Mouse (Mus musculus) cerebellum, adult 11-12 months (tissue): ENCODE measurements around the gene Fzd7.

Source experiments
- DNase-seq: peaks from one replicate; pipeline ENCODE4 v3.0.0; 2022

Gene Fzd7

DNA sequence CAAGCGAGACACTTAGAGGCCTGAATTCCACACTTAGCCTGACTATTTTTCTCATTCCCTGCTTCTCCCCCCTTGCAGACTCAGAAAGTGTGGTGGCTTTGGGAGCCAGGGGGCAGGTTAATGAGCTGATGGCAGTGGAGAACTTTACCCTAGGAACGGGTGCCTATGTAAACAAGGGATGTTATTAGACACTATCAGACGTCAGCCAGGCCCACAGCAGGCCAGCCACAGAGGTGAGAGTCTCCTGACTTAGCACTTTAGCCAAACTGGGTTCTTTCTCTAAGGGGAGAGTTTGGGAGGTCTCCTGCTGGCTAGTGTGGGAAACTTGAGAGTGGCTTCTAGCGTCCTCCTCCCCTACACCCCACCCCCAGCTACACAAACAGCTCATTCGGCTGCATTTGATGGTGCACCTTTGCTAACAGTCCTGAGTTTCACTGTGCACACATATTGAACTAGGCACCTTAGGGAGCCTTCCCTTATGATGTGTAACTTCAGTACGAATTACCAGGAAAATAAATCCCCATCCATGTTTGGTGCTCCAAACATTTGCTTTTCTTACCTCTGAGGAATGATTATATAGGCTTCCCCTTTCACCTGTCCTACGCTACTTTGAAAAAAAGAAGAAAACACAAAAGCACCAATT, 21.6 kb downstream of the Fzd7 start:
- DNase-seq, result no peak

DNA sequence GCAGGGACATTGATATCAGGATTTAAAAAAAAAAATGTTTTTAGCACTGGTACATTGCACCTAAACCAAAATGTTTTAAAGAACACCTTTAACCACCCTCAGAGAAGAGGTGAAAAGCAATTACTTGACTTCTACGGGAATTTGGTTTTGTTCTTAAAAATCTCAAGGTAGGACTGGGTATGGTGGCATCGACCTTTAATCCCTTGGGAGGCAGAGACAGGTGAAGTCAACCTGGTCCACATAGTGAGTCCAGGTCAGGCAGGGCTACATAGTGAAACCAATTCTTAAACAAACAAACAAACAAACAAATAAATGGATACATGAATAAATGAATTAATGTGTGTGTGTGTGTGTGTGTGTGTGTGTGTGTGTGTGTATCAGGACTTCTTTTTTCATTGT, 22.1 kb downstream of the Fzd7 start:
- DNase-seq, result no peak

DNA sequence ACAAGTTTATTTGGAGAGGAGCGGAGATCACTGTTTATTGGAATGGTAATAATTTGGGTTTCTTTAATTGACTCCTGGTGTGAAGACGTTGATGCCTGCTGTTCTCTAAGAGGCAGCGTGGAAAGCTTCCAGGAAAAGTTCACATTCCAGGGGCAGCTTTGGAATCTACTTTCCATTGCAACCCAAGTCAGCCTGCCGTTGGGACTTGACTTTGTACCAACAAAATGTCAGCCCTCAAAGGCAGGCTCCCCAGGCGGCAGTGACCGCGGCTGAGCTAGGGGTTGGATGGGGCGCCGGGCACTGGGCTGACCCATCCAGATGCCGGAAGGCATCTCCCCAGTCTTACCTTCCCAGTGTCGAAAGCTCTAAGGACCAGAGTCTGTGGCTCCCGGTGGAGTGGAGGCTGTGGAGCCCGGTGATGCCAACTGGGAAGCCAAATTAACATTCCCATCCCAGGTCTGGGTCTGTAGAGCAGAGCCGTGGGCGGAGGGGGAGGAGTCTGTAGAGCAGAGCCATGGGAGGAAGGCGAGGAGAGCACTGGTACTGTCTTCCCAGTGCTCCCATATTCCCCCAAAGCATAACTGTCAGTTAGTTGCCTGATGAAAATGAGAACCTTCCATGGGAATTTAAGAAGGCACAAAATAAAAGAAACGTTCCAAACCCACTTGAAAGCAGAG, 26.4 kb downstream of the Fzd7 start:
- DNase-seq, result no peak

DNA sequence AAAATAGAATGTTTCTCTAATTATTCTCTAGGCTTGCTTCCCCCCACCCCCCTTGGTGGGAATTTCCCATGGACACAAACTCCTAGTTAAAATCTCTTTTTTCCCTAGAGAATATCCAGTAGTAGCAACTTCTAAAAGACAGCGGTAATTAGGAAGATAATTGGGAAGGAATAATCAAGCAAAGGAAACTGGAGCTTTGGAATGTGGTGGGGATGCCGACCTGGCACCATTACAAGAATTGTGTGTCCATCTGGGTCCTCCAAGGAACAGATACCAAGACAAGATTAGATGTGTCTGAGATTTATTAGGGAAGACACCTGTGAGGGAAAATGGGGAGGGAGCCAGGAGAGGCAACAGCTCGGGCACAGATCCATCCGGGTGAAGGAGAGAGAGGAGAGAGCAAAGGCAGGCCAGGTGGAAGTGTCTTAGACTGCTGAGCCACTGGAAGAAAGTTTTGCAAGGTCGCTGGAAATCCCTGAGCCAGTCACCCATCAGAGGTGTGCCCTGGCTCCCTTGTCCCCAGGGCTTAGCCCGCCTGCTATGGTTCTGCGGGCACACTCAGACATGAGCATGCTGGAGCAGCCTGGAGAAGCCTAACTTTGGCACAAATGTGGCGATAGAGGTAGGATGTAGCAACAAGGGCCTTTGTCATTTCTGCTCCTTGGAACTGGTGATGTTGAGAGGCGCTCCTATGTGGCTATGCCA, 29.5 kb downstream of the Fzd7 start:
- DNase-seq, result no peak

DNA sequence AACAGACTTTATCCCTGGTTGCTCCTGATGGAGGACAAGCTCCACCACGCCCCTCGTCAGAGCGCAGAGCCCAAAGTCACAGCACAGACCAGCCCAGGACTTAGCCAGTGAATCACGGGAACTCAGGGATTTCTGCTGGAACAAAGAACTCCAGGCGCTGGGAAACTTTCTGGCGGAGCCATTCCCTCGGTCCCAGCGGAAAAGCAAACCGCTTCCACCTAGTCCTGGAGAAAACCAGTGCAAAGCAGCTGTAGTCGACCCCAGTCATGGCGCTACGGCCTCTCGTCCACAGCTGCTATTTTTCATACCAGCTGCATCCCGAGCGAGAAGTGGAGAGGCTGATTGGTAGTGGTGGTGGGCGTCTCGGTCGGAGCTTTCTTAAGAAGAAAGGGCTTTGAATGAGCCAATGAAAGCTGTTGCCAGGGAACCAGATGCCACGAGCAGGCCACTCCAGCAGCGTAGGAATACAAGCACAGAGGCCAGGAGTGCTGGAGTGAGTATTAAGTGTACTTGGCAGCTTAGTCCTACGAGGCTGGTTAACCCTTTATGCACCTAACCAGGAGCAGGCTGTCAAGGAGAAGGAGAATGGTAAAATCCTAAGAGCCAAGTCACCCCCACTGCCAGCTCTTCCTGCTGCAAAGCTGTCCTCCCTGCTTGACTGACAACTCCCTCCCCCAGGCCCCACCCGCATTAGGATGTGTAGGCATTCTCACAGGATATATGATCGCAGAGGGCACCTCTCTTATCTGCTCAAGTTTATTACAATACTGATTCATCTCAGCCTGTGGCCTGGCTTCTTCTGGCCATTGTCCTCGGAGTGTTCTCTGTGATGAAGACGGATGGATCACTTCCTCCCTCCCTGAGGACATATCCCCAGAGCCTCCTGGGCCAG, 34.0 kb downstream of the Fzd7 start, which contains the start of gene Gm973:
Gene Gm973 (plus strand): TSS at position 239 of the 892 bp plus-strand sequence.
- no peak for DNase-seq

DNA sequence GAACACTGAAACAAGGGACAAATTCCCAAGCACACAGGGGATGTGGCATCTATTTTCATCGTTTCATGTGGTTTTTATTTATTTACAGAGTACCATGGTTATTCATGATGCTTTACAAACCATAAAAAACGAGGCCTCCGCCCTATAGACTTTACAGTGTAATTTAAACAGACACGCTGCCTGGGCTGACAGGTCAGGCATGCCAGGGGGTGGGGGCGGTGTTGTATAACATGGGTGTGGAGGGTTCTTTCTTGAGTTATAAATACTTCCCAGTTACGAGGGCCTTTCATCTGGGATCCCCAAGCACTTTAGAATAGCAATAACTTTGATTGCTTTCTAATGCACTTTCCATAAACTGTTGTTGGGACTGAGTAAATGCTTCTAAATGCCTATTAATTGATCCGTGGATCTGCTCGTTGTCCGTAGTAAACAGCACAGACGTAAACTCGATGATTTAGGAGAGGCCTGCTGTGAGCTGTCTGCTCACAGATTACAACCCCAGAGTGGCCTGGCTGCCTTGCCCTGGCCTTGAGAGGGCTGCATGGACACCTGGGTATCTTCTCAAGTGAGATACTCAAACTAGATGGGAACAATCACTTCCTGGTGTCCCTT, 38.1 kb downstream of the Fzd7 start:
- no peak for DNase-seq

DNA sequence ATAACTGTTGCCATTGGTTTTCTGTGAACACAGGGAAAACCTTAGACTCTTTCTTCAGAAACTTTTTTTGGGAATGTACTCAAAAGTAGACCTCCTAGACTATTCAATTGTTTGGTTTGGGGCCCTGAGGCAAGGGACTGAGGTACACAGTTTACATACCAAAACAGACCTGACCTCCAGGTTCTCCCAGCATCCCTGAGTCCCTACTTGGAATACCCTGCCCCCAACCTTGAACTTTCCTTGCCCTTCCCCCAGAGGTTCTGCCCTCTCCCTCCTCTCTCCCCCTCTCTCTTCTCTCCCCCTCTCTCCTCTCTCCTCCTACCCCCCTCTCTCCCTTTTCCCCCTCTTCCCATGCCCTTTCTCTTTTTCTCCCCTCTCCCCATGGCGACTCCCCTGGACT, 40.2 kb downstream of the Fzd7 start:
- DNase-seq, result no peak

DNA sequence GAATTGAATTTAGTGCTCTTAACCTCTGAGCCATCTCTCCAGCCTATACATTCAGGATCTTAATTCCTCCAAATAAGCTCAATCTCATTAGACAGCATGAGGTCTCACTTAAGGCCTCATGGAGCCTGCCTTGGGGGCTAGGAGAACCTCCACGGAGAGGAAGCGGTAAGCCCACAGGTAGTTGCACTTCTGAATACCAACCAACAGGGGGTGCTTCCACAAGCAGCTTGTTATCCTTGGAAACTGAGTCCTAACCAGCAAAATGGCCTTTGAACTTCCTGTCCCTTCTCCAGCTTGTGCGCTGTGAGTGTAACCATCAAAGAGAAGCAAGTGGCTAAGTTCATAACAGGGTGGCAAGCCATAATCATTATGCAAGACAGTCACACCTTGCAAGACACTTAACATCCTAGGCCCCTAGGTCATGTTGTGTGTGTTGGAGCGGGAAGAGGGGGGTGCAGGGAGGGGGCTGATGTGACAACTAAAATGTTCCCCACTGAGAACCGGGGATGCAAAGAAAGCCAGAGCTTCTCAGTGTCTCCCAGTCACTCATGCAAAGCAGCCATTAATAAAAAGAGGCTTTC, 41.2 kb downstream of the Fzd7 start:
- DNase-seq, result no peak

DNA sequence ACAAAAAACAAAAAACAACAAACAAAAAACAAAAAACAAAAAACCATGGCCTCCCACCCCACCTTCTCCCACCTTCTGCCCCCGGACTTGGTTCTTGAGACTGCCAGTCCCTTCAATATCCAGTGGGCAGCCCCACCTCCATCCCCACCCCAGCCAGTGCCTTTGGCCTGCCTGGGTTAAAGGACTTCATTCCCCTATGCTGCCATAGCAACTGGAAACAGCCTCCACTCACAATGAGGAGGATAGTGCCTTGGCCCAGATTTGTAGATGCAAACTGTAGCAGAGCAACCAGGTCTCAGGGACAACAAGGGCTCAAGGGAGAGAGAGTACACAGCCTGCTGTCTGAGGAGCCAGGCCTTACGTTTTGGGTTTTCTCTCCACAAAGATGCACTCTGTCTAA, 41.8 kb downstream of the Fzd7 start:
- no peak for DNase-seq

DNA sequence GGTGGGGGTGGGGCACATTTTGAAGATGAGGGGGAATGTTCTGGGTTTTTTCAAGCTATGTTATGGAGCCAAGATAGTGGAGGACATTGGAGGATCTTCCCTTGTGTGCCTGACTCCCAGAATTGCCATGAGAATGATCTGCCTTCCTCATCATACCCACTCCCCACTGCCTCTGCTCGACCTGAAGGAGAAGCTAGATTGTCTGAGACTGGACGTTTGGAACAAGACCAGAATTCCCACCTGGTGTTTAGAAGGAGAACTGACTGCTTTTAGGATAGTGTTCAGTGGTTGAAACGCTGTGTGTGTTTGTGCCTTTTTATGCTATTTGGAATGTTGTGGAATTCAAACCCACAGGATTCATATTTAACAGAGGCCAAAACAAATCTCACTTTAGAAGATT, 42.5 kb downstream of the Fzd7 start:
- DNase-seq, result no peak

DNA sequence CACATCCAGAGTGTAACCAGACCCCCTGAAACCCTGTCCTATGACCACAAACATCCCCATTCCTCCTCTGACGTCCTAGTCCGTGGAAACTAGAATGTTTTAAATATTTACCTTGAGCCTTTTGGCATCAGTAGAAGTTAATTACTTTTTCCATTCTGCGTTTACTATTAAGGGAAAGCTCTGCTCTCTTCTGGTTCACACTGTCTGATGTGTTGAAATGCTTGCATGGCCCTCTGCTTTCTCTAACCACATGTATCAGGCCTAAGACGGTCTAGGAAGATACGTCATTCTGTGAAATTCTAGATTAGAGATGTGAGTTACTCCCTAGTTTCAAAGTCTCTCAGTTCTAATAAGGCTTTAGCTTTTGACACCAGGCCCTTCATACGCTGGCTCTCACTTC, 45.0 kb downstream of the Fzd7 start:
- no peak for DNase-seq

DNA sequence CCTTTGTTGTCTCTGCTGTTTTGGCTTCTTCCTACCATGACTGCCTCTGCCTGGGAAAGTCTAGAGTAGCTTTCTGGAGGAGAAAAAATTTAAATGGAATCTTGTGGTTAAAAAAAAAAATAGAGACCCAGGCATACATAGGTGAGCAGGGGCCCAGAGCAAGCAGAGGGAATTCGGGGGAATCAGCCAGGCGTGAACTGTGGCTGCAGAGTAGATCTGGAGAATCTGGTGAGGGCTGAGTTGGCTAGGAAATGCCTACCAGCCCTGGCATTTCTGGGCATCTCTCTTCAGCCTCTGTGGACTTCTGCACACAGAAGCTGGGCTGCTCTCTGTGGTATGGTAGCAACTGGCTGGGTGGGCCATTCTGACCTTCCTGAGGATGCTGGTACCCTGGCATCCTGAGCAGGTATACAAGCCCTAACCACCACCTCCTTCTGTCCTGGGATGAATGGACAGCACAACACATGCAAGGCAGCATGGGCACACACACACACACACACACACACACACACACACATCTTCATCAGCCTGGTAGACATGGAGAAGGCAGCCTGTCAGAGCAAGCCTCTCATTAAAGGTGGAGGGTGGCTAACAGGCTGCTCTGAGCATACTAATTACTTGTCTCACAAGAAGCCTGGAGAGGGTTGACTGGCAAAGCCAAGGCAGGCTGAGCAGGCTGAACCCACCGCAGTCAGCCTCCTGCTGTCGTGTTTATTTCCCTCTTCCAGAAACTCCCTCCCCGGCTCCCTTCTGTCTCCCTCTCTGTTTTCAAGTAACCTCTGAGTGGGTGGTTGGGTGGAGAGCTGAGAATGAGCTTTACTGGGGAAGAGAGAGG, 53.0 kb downstream of the Fzd7 start:
- DNase-seq, result peak; percentile 31
